Mouse (Mus musculus): Measurements from ENCODE around the gene Olfr1392.

- no peak for TF ChIP-seq CTCF (IDR thresholded peaks at IDR 0.05; ENCODE audit: low read depth, low read length)
- TF ChIP-seq POLR2A (IDR thresholded peaks at IDR 0.05; ENCODE audit: extremely low read depth, insufficient read depth, low read length), result no peak
These were observed 6.9 kb upstream of the Olfr1392 start, which contains the start of gene Olfr1393 for GRCm38 (mm10) chr11:49278222-49278621.
